Mouse (Mus musculus) CD4-positive, CD25-positive, alpha-beta regulatory T cell, adult 4 months (primary cell): Measurements from ENCODE around the gene Pcyt1a. TPM values are rescaled to one million over a fixed set of nuclear protein-coding genes. Genes with fewer than 3 reads are reported as not detected.
"Not testable (repeated sequence)": the region's sequence is repeated elsewhere in the genome, so short reads cannot be mapped to it uniquely, and the experiment has no call there.

ENCODE experiments used
- ATAC-seq: one replicate; pipeline ENCODE4 v1.8.0; 2017
- polyA plus RNA-seq, 2 experiments: library from polyadenylated mRNA; unstranded; fragments of 100-300 nt; shearing (Covaris generic); gene quantifications; one replicate each; pipeline ENCODE4 v1.2.1; 2017

Gene Pcyt1a
- polyA plus RNA-seq, 2 experiments from 2014 or later: 10.7 to 17.3 TPM

DNA sequence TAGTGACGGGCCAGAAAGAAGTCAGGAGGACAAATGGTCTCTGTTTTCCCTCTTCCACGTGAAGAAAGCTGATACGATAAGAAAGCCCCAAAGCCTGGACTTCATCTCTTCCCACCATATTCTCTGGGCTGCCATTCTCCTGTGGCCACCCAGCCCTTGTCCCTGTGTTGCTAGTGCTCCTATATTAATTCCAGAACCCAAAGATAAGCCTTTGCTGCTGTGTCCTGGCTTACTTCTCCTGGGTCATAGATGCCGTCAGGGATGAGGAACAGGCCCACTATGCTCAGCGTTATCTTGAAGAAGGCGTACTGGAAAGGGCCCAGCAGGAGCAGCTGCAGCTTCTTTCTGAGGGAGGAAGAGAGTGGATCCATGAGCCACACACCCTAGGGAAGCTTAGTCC lies 46.6 kb downstream of the Pcyt1a start:
- no peak for ATAC-seq

DNA sequence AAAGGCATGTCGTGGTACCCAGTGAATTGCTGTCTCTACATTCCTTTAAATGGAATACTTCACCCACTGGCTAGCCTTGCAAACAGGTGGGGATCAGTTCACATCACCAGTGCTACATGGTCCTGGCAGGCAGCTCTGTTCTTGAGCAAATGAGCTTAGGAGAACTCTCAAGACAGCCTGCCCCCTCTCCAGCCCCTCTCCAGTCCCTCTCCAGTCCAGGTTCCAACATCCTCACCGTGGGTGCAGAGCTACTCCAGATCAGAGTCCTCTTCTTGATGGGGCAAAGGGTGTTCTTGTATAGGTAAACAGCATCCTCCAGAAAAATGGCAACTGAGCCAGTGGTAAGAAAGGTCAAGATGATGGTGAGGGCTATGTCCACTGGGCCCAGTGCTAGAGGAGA lies 48.7 kb downstream of the Pcyt1a start:
- no peak for ATAC-seq

DNA sequence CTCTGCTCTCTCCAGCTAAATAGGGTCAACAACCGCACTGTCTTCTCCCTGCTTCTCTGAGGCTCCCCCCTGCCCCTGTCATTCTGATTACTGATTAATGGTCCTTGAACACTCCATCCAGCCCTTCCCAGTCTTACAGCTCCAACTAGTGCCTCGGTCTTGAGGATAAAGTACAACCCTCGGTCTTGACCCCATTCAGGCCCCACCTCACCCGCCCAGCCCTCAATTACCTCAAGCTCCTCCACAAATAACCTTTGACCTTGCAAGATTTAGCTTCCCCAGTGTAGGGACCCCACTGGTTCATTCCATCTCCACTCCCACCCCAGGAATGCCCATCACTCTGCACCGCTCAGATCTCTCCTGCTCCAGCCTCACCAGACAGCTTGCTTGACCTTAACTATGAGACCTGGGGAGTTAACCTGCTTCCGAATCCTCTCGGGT lies 53.7 kb downstream of the Pcyt1a start:
- ATAC-seq: no peak

DNA sequence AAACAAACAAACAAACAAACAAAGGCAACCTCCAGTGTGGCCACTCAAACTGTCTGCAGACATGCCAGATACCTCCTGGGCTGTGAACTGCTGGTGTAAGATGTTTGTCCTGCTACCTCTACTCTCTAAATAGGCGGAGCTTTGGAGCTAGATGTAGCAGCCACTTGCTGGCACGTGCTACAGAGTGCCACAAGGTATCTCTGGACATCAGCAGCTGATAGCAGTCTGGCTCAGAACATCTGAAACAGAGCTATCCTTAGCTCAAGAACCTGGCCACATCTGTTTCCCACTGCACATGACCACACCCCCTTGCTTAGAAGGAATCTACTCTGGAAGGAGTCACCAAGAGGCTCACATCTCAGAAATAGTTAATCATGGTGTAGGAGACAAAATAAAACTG lies 54.5 kb downstream of the Pcyt1a start:
- no peak for ATAC-seq

DNA sequence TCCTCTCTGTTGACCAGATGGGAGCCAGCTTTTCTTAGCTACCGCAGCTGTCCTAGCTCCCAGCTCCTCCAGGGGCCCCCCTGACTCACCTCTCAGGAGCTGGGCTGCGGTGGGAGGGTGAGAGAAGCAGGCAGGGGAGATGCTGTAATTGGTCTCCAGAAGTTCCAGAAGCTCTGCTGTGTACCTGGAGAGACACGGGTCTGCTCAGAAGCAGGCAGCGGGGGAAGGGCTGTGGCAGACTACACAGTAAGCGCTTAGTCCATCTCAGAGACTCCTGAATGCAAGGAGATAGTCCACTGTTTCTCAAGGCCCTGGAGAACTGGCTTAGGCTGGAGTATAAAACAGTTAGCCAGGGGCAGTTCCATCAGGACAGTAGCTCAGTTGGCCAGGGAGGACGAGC lies 55.3 kb downstream of the Pcyt1a start:
- no peak for ATAC-seq

GRCm38 (mm10) chr16:32487234-32488111 lies 56.8 kb downstream of the Pcyt1a start, which contains the start of gene Slc51a:
Gene Slc51a, minus strand, starts transcription at chr16:32487879.
- no peak for ATAC-seq

- no peak for ATAC-seq
Observed at GRCm38 (mm10) chr16:32488939-32489338, 58.2 kb downstream of the Pcyt1a start.

DNA sequence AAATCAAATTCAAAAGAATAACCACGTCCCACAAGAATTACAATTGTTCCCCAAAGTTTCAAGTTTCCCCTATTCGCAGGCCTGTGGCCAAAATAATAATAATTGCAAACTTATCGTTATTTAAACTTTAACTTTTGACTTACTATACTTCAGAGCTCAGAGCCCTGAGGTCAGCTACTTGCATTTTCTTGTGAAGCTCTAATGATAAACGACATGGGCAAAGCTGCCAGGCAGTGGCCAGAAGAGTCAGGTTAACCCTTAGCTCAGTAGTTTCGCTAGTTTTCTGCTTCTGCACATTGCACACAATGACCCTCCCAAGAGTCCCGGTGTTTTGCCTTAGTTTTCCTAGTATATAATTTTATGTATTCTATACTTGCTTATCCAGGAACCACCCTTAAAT lies 63.6 kb downstream of the Pcyt1a start:
- ATAC-seq: not testable (repeated sequence)

GRCm38 (mm10) chr16:32495965-32496364 lies 65.2 kb downstream of the Pcyt1a start, which contains the start of gene Zdhhc19:
Gene Zdhhc19, plus strand, starts transcription at chr16:32496265.
- ATAC-seq: no peak

DNA sequence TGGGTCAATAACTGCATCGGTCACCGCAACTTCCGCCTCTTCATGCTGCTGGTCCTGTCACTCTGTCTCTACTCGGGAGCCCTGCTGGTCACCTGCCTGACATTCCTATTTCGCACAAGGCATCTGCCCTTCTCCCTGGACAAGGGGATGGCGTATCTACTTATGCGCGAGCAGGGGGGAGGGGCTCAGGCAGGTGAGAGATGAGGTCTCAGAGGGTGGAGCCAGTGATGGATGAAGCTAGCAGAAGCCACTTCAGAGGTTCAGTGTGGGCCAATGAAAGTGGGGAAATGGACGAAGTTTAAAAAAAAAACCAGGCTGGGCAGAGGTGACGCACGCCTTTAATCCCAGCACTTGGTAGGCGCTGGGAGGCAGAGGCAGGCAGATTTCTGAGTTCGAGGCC lies 68.3 kb downstream of the Pcyt1a start:
- ATAC-seq: no peak

DNA sequence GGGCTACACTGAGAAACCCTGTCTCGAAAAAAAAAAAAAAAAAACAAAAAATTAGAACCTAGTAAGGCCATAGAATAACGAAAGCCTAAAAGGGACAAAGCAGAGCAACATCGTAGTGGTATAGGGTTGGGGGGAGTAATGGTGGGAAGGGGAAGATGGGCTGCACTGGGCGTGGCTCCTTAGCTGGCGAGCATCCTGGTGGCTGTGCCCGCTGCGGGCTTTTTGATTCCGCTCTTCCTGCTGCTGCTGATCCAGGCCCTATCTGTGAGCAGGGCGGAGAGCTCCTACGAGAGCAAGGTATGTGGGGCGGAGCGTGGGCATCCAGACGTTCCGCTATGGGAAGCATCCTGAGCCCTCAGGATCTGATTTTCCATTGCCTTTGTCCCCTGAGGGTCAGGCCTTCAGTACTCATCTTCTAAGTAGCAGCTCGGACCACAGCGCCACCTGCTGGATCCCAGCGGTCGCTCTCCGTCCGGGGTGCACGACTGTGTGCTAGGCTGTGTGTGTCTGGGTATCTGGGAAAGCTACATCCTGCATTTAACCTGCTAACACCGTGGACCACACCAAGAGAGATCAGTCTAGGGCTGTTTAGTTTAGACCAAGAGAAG lies 68.8 kb downstream of the Pcyt1a start:
- ATAC-seq: peak; percentile 77

DNA sequence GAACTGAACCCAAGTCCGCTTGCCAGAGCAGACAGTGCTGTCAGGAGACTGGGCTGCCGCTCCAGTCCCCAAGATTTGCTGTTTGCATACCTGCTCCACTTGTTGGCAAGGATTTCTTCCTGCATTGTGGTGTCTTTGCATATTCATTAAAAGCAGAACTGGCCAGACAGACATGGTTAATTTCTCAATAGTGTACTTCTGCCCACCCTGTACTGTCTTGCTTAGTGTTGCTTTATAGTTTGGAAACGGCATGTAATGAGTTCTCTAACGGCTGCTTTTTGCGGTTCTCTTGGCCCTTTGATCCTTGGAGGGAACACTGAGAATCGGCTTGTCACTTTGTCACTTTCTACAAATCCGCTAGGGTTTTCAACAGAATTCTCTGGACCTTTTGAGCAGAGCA lies 70.7 kb downstream of the Pcyt1a start:
- no peak for ATAC-seq

DNA sequence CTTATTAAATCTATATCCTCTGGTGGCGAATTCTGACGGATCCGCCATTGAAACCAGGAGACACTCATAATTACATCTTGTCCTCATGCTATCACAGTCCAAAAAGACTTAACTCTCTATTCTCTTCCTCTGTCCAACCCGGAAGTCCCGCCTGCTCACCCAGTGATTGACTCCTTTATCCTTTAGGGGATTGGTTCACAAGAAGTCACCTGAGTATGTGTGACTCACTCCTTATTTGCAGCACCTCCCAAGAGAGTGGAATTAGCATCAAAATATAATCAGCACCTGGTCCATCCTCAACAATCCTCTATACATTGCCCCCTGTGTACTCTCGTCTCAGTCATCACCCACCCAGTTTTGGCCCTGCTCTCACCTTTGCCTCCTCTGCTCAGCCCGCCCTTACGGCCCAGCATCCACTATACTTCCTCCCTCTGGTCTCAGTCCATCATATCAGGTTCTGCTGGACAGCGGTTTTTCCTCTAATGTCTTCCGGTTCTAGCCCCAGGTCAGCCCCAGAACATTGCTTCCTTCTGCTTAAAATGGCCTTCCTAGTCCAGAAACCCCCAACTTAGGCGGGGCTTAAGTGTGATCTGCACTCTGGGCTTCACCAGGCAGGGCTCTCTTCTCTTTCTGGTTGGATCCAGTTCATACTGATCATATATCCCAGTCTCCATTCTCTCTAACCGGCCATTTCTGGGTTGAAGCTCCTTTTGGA lies 72.1 kb downstream of the Pcyt1a start:
- no peak for ATAC-seq

DNA sequence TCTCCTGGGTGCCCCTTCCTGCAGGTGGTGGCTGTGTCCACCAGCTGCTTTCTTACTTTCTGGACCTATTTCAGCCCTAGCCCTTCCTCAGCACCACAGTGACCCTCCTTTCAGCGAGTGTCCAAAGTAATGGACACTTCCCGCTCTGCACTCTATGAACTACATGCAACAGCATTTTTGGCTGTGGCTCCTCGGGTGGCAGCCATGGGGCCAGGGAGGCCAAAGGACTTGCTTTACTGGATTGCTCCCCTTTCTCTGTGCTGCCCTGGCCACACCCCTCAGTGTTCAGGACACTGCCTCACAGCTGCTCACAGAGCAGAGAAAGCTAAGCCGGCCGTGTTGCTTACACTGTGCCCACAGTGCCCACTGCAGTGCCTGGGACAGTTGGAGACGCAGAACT lies 72.9 kb downstream of the Pcyt1a start:
- no peak for ATAC-seq

- no peak for ATAC-seq
Observed at GRCm38 (mm10) chr16:32506298-32506697, 75.6 kb downstream of the Pcyt1a start.

GRCm38 (mm10) chr16:32506868-32507267 lies 76.1 kb downstream of the Pcyt1a start:
- no peak for ATAC-seq

DNA sequence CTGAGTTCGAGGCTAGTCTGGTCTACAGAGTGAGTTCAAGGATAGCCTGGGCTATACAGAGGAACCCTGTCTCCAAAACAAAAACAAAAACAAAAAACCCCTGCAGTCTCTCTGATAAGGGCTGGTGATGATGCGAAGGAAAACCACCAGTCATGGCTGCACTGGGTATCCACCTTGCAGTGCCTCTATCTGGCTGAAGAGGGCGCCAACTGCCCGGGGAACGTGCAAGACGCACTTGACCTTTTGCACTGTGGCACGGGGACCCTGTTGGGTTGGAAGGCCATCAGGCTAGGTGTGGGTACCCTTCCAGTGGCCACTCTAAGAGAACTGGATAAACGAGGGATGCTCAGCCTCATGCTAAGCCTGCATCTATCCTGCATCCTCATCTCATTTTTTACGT lies 76.7 kb downstream of the Pcyt1a start:
- peak; percentile 65 for ATAC-seq

GRCm38 (mm10) chr16:32508035-32508434 lies 77.3 kb downstream of the Pcyt1a start:
- no peak for ATAC-seq

DNA sequence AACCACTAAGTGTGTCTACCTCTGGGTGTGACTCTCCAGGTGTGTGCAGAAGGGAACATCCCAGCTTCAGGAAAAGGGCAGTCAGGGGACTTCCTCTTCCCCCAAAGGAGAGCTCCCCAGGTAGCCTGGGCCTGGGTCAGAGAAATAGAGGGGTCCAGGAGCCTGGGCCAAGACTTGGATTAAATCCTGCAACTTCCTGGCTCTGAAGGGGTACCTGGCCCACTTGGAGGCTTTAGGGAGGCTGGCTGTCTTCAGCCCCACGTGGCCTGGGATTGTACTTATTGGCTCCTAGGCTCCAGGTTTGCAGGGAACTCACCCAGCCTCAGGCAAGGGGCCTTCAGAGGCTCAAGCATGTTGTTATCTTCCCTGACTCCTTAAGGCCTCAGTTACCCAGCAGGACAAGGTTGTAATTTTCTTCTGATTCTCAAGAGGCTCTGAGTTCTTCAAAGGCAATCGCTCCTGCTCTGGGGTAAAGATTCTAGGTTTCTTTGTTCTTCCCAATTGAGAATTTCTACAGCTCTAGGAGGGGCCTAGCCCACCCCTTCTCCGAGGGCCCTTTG lies 77.9 kb downstream of the Pcyt1a start:
- no peak for ATAC-seq

DNA sequence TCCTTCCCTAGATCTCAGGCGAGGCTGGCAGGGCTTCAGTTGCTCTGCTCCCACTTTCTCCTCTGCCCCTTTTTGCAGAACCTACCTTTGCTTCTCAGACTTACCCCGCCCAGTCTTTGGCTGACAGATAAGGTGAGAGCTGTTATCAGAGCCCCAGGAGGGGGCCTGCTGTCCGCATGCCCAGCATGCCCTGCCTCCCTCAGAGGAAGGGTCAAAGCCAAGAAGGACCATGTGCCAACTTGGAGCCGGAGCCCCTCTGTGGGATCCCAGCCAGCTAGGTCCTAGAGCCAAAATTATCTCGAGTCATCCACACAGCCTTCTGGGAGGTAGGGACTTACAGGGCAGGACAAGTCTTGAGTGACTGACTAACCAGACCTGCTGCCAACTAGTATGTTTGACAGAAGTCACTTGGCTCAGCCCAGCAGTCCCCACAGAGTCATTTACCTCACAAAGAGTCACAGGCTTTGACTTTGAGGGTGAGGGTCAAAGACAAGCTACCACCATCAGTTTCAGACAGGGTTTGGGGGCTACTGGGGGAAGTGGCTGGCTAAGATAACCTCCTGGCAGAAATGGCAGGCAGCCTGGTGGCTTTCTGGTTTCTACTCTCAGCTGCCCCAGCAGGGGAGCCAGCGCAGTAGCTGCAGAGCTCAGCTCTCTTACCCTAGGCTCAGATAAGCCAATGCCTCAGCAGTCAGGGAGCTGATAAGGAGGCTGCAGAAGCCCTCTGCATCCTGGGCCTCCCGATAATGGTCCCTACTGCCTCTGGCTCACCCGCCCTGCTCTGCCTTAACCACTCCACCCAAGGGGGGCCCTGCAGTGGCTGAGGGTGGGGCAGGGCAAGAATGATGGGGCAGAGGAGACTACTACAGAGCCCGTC lies 78.6 kb downstream of the Pcyt1a start:
- no peak for ATAC-seq

DNA sequence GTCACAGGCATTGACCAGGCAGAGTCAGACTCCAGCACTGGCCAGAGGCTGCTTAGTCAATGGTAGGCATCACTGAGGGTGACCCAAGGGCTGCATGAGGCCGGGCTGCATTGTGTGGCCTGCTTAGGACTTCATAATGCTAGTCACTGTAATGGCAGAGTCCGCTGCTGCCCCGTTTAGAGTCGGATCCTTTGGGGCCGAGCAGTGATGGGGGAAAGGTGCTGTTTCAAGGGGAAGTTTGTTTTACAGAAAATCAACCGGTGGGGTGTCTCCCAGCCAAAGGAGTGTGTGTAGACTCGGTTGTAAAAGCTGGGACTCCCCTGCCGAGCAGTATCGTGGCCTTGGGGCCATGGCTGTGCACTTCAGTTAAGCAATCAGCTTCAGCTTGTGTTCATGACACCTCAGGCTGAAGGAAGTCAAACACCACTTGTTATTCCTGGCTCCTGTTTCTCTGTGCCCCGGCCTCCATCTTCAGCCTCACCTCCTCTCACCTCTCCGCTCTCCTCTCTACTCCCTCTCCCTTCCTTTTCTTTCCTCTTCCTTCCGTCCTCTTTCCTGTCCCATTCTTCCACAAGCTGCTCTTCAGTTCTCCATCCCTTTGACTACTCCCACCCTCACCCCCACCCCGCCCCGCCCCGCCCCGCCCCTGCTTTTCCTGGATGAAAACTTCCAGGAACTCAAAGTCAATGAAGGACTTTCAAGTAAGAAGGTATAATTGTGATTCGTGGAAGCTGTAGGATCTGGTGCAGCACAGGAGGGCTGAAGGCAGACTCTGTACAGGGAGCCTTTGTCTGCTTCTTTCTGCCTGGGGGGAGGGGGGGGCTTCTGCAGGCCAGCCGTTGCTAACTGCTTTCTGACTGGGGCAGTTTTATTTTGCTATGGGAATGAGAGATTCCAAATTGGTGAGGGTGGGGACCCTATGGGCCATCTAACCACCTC lies 79.9 kb downstream of the Pcyt1a start:
- ATAC-seq: no peak
